Mouse (Mus musculus) stomach, postnatal 0 days (tissue): ENCODE results near the gene Avp. TPM values are rescaled to one million over a fixed set of nuclear protein-coding genes. Genes with fewer than 3 reads are reported as not detected.

Source experiments
- ATAC-seq: fragments of 200-750 bp; cut with Nextera tagmentation; 2 replicates; pipeline ENCODE4 v1.8.0; 2017; ENCODE audit not compliant: low FRiP score, low TSS enrichment
- DNase-seq: peaks from one replicate; pipeline ENCODE4 v3.0.0-alpha.2; 2016; ENCODE audit warnings: low spot score
- H3K27ac ChIP-seq: fragments of 300-500 bp; sonication (generic); replicated peaks from 2 replicates; pipeline ENCODE4 v1.5.1; 2014; ENCODE audit warnings: mild to moderate bottlenecking, control low read depth
- H3K27me3 ChIP-seq: fragments of 300-500 bp; sonication (generic); 2 replicates; pipeline ENCODE4 v1.6.1; 2014; ENCODE audit warnings: low read length; ENCODE audit not compliant: control insufficient read depth, insufficient read depth
- H3K36me3 ChIP-seq: fragments of 300-500 bp; sonication (generic); 2 replicates; pipeline ENCODE4 v1.6.1; 2014; ENCODE audit warnings: low read length, mixed read lengths; ENCODE audit not compliant: control insufficient read depth, insufficient read depth
- H3K4me1 ChIP-seq: fragments of 300-500 bp; sonication (generic); replicated peaks from 2 replicates; pipeline ENCODE4 v1.6.1; 2014; ENCODE audit warnings: antibody characterized with exemption; ENCODE audit not compliant: control insufficient read depth, insufficient read depth
- H3K4me2 ChIP-seq: fragments of 300-500 bp; sonication (generic); replicated peaks from 2 replicates; pipeline ENCODE4 v1.6.1; 2014; ENCODE audit warnings: low read depth, mild to moderate bottlenecking, control low read depth, moderate library complexity
- H3K4me3 ChIP-seq: fragments of 300-500 bp; sonication (generic); 2 replicates; pipeline ENCODE4 v1.5.1; 2014; ENCODE audit warnings: low read depth, low read length, control low read depth
- H3K9ac ChIP-seq: fragments of 300-500 bp; sonication (generic); 2 replicates; pipeline ENCODE4 v1.6.1; 2014; ENCODE audit warnings: mild to moderate bottlenecking, low read length, control low read depth, mixed read lengths
- H3K9me3 ChIP-seq: fragments of 300-500 bp; sonication (generic); 2 replicates; pipeline ENCODE4 v1.6.1; 2016; ENCODE audit warnings: low read length; ENCODE audit not compliant: control insufficient read depth
- CTCF ChIP-seq: IDR thresholded peaks from 2 replicates; pipeline ENCODE4 v1.5.1; 2016; ENCODE audit warnings: antibody characterized with exemption, low read depth, mild to moderate bottlenecking, moderate library complexity
- EP300 ChIP-seq: optimal IDR thresholded peaks from 2 replicates; pipeline ENCODE3; 2016; ENCODE audit warnings: antibody characterized with exemption
- WGBS: fragments of 180-500 bp; shearing (Covaris S2); extraction: QIAGEN DNeasy Blood & Tissue Kit; methylation state at CpG from one replicate; pipeline ENCODE4 v1.1.7; 2014; 5-methylcytosine and 5-hydroxymethylcytosine counted together
- polyA plus RNA-seq: library from polyadenylated mRNA; unstranded; fragments of >200 nt; fragmentation: Nextera tagmentation; extraction: Ambion mirVana; gene quantifications from 2 replicates; pipeline ENCODE4 v1.2.1, GENCODE M21; 2015

Gene Avp
- polyA plus RNA-seq = 0.23 and 0.36 TPM in 2 replicates

DNA sequence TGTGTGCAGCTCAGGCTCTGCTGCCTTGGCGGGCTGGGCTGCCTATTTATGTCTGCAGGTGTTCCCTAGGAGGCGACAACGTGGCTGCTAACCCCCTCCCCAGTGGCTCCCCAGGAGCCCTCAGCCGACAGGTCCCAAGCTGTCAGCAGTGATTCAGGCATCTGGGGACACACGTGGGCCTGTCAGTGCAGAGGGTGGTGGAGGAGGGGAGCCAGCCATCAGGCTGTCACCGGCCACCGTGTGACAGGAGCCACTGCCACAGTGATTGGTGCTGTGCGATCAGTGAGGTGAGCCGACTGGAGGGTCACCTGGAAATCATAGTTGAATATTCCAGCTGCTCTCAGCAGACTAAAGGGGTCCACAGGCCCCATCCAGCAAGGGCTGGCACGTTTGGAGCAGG lies at the start of gene Avp:
Gene Avp, minus strand, starts transcription at position 3 of the 400 bp plus-strand sequence.
- ATAC-seq = no peak
- no peak for DNase-seq
- Histone ChIP-seq H3K27me3 (peaks cover 8% of the 10 kb centered on the region; the same call in 1 of the 2 replicates), H3K4me3 (no peak within 1 kb of the TSS), H3K4me2 (no peak within 1 kb of the TSS), H3K36me3 (no peaks in the 10 kb centered on the region), H3K27ac (no peak within 1 kb of the TSS), H3K9me3 (no peaks in the 10 kb centered on the region), H3K4me1 (no peaks in the 10 kb centered on the region; the same call in 1 of the 2 replicates), H3K9ac (no peak within 1 kb of the TSS)
- no peak for TF ChIP-seq CTCF
- no peak for TF ChIP-seq EP300
- 28% methylated on average over 10 of the region's 10 CpGs for WGBS

DNA sequence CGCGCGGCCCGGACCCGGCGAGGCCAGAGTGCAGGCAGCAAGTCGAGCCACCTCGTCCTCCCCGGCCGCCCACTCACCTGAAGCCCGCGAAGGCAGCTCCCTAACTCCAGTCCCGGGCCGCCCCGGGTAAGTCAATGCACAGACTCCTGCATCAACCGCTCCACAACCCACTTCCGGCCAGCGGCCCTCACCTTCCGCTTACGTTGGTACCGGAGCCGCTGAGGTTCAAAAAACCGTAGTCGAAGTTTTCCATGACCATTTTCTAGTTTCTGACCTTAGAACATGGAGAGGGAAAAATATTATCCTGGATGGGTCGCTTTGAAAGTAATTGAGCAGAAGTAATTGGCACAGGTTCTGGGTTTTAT lies 47.5 kb upstream of the Avp start, which contains the start of the genes Fastkd5 and Ubox5:
Gene Fastkd5, minus strand, starts transcription at position 189 of the 365 bp plus-strand sequence.
Gene Ubox5, minus strand, starts transcription at position 200 of the 365 bp plus-strand sequence.
- Histone ChIP-seq H3K4me2 (peak within 1 kb of the TSS; percentile 76), H3K27ac (peak within 1 kb of the TSS; percentile 78), H3K4me3 (peak within 1 kb of the TSS; percentile 79), H3K27me3 (no peaks in the 10 kb centered on the region), H3K9ac (peak within 1 kb of the TSS; percentile 82), H3K36me3 (no peaks in the 10 kb centered on the region), H3K9me3 (no peaks in the 10 kb centered on the region), H3K4me1 (no peaks in the 10 kb centered on the region)
- peak; percentile 83 for ATAC-seq
- peak; percentile 88 for DNase-seq
- TF ChIP-seq CTCF (no peak), EP300 (no peak)
- WGBS = under 1% methylated on average over 25 of the region's 25 CpGs

DNA sequence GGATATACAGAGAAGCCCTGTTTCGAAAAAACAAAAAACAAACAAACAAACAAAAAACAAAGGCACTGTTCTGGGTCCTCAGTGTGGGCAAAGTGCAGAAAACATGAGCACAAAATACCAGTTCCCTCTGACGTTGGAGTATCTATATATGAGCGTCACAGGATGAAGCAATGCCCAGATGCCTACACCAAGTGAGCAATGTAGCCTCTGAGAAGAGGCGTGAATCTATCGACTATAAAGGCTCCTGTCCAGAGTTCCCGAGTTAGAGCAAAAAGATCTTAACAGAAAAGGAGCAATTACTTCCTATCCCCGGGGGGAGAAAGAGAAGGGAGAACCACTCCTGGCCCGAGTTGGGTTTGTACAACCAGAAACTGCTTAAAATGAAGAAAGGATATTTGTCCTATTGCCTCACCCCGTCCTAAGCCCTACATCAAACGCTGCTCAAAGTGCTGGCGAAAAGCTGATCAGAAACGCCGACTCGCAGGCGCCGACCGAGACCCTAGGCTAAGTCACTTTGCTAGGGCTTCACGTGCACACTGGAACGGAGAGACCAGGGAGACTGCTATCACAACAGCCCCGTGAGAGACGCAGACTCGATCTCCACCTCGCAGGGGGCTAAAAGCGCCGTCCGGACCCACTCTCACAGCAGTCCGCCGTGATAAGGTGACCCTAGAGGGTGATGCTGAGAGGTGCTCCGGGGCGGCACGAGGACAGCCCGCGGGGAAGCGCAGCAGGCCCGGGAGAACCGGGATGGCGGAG lies 46.9 kb upstream of the Avp start:
- Histone ChIP-seq H3K27ac (peak overlapping the region; percentile 78), H3K27me3 (no peaks in the 10 kb centered on the region), H3K36me3 (no peaks in the 10 kb centered on the region), H3K4me2 (peak overlapping the region; percentile 76), H3K4me3 (peak overlapping the region; percentile 79), H3K9ac (peak overlapping the region; percentile 82), H3K9me3 (no peaks in the 10 kb centered on the region), H3K4me1 (no peaks in the 10 kb centered on the region)
- no peak for TF ChIP-seq EP300
- TF ChIP-seq CTCF = no peak
- ATAC-seq = peak; percentile 55
- DNase-seq = no peak
- 1% methylated on average over 37 of the region's 37 CpGs for WGBS

DNA sequence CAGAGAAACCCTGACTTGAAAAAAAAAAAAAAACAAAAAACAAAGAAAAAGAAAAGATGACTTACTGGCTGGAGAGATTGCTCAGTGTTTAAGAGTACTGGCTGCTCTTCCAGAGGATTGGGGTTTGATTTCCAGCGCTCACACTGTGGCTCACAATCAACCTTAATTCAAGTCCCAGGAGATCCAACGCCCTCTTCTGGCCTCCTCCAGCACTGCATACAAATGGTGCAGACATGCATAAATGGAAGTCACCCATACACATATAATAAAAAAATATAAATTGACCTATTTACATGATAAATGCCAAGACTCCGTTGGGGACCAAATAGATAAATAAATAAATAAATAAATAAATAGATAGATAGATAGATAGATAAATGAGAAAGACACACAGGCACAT lies 46.1 kb upstream of the Avp start:
- H3K27me3 ChIP-seq = no peaks in the 10 kb centered on the region
- no peak overlapping the region; the same call in 1 of the 2 replicates for H3K4me2 ChIP-seq
- no peaks in the 10 kb centered on the region for H3K4me1 ChIP-seq
- WGBS = 58% methylated on average over 3 of the region's 3 CpGs
- TF ChIP-seq EP300 (no peak), CTCF (peak; percentile 43)
- H3K4me3 ChIP-seq = no peak overlapping the region
- no peaks in the 10 kb centered on the region for H3K9me3 ChIP-seq
- ATAC-seq (no peak), DNase-seq (peak; percentile 24)
- H3K9ac ChIP-seq = no peak overlapping the region
- H3K36me3 ChIP-seq = peaks cover under 1% of the 10 kb centered on the region; the same call in 1 of the 2 replicates
- no peak overlapping the region for H3K27ac ChIP-seq

DNA sequence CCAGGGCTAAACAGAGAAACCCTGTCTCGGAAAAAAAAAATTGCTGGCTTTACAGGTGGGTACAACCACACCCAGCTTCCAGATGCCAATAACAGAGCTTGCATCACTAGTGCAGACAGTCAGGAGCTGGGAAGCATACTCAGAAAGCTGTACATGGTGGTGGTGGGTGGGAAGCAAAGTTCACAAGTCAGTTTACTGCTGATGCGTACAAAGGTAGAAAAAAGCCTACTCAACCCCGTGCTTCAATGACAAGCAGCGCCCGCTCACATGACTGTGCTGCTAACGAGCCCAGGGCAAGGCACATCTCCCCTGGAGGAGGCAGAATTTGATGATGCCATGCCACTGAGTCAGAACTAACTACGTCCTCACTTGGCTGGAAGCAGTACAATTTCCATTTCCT lies 36.6 kb upstream of the Avp start:
- no peaks in the 10 kb centered on the region for H3K27me3 ChIP-seq
- no peak for ATAC-seq
- WGBS = 85% methylated on average over 7 of the region's 7 CpGs
- TF ChIP-seq EP300 (no peak), CTCF (no peak)
- no peak for DNase-seq
- H3K9me3 ChIP-seq = no peaks in the 10 kb centered on the region
- H3K4me3 ChIP-seq = no peak overlapping the region
- H3K27ac ChIP-seq = no peak overlapping the region
- H3K36me3 ChIP-seq = peaks cover 22% of the 10 kb centered on the region
- no peaks in the 10 kb centered on the region for H3K4me1 ChIP-seq
- no peak overlapping the region for H3K9ac ChIP-seq
- H3K4me2 ChIP-seq = no peak overlapping the region

DNA sequence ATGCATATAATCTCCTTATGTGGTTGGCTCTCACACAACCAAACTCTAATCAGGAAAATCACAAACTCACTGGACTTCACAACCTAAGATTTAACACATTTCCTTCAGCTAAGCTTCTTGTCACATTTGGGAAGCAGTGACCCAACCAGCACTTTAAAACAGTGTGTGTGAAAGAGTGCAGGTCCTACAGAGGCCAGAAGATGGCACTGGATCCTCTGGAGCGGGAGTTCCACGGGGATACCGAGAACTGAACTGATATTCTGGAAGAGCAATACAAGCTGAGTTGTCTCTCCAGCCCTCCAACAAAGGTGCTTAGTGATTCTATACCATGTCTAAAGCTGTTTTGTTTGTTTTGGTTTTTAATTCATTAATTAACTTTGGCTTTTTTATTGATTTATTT lies 30.7 kb upstream of the Avp start:
- no peak overlapping the region for H3K4me2 ChIP-seq
- no peak overlapping the region for H3K4me3 ChIP-seq
- WGBS = 57% methylated on average over 3 of the region's 3 CpGs
- DNase-seq (no peak), ATAC-seq (no peak)
- no peaks in the 10 kb centered on the region for H3K4me1 ChIP-seq
- no peaks in the 10 kb centered on the region for H3K9me3 ChIP-seq
- H3K36me3 ChIP-seq = peaks cover 14% of the 10 kb centered on the region
- peak; percentile 70 for TF ChIP-seq CTCF
- no peak for TF ChIP-seq EP300
- no peaks in the 10 kb centered on the region for H3K27me3 ChIP-seq
- no peak overlapping the region for H3K9ac ChIP-seq
- no peak overlapping the region for H3K27ac ChIP-seq
